Mouse (Mus musculus) heart, adult 2 months (tissue): ENCODE data around the gene Tbc1d2b.

ENCODE experiments used
- CTCF ChIP-seq: fragments of 200-600 bp; IDR thresholded peaks from 2 replicates; pipeline ENCODE4 v1.8.1; 2022; ENCODE audit warnings: antibody characterized with exemption, mild to moderate bottlenecking, moderate library complexity
- EP300 ChIP-seq: fragments of 200-500 bp; IDR thresholded peaks from 2 replicates; pipeline ENCODE4 v1.6.1; 2011; ENCODE audit warnings: low read depth, low read length, control low read depth; ENCODE audit not compliant: insufficient read depth
- POLR2A ChIP-seq: fragments of 200-500 bp; IDR thresholded peaks from 2 replicates; pipeline ENCODE4 v1.6.1; 2011; ENCODE audit warnings: mild to moderate bottlenecking, low read depth, low read length, control low read depth; ENCODE audit not compliant: insufficient read depth

DNA sequence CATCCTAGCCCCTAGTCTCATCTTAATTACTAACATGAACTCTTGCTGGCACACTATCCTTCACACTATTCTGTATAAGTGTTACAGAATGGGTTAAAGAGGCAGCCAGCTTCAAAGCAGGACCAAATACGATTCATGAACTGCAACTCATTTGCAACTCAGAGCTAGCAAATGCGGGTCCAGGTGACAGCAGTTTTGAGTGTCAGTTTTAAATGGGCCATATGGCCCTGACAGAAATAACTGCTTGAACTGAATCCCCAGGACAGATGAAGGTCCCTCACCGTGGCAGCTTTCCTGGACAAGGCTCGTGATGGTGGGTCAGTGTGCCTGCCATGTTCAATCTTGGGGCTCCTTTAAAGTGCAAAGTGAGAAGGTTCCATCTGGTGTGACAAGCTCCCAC lies 100.6 kb downstream of the Tbc1d2b start:
- TF ChIP-seq CTCF (no peak), EP300 (0 out of 2 replicates have a peak, but pooled peaks have one; percentile 43), POLR2A (no peak)
